Mouse (Mus musculus): ENCODE results near the gene Crhr2.

DNA sequence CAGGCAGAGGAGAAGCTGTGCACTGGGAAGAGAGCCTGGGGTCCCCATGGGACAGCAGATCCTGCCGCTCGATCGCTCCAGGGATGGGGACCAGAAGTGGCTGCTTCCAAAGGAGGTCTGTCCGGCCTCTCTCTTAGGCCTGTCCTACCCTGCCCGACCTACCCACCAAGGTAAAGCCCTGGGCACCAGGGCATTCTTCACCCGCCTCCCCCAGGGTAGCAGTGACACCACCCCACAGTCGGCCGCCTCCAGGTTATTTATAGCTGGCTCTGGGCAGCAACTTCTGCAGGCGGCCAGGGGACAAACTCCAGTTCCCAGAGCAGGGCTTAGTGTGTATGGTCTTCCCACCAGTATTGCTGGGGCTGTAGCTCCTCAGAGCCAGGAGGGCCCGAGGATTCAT, at the start of gene Crhr2:
- no peak for TF ChIP-seq POLR2A (IDR thresholded peaks at IDR 0.05; ENCODE audit: insufficient read length, low read depth)
- no peak for TF ChIP-seq POLR2AphosphoS2 (IDR thresholded peaks at IDR 0.05; ENCODE audit: insufficient read length, low read depth)
- TF ChIP-seq E2F4 (IDR thresholded peaks at IDR 0.05; ENCODE audit: insufficient read depth), result no peak
- TF ChIP-seq MYOG (IDR thresholded peaks at IDR 0.05; ENCODE audit: control insufficient read depth in 1 of 3, insufficient read depth in 1 of 3, insufficient read length in 2 of 3, low read depth in 2 of 3), result no peak
- no peak for TF ChIP-seq USF1 (IDR thresholded peaks at IDR 0.05; ENCODE audit: low read depth)
